Mouse (Mus musculus) limb, embryonic 10.5 days (tissue): ENCODE data around the gene Cd160. TPM values are rescaled to one million over a fixed set of nuclear protein-coding genes. Genes with fewer than 3 reads are reported as not detected.

ENCODE experiments used
- DNase-seq: peaks from one replicate; pipeline ENCODE4 v3.0.0-alpha.2; 2017; ENCODE audit warnings: low spot score
- H3K27ac ChIP-seq: fragments of 300-500 bp; sonication (generic); 2 replicates; pipeline ENCODE4 v1.5.1; 2016; ENCODE audit warnings: mild to moderate bottlenecking
- H3K27me3 ChIP-seq: fragments of 300-500 bp; sonication (generic); 2 replicates; pipeline ENCODE4 v1.6.1; 2016; ENCODE audit warnings: low read depth, mild to moderate bottlenecking; ENCODE audit not compliant: poor library complexity, severe bottlenecking
- H3K36me3 ChIP-seq: fragments of 300-500 bp; sonication (generic); 2 replicates; pipeline ENCODE4 v1.6.1; 2016; ENCODE audit warnings: mild to moderate bottlenecking, moderate library complexity
- H3K4me1 ChIP-seq: fragments of 300-500 bp; sonication (generic); 2 replicates; pipeline ENCODE4 v1.6.1; 2016
- H3K4me3 ChIP-seq: fragments of 300-500 bp; sonication (generic); 2 replicates; pipeline ENCODE4 v1.5.1; 2016; ENCODE audit warnings: mild to moderate bottlenecking, moderate library complexity
- H3K9me3 ChIP-seq: fragments of 300-500 bp; sonication (generic); replicated peaks from 2 replicates; pipeline ENCODE4 v1.6.1; 2016; ENCODE audit warnings: mild to moderate bottlenecking
- WGBS: fragments of 180-500 bp; shearing (Covaris S2); methylation state at CpG from one replicate; pipeline ENCODE4 v1.1.7; 2016; 5-methylcytosine and 5-hydroxymethylcytosine counted together
- polyA plus RNA-seq: library from polyadenylated mRNA; unstranded; fragments of >200 nt; fragmentation: Nextera tagmentation; extraction: Ambion mirVana; gene quantifications from 2 replicates; pipeline ENCODE4 v1.2.1, GENCODE M21; 2016

Gene Cd160
- polyA plus RNA-seq = 0.13 TPM in 1 of 2 replicates, not detected in the other

- Histone ChIP-seq H3K9me3 (no peaks in the 10 kb centered on the region), H3K4me1 (peaks cover 3% of the 10 kb centered on the region; the same call in 1 of the 2 replicates), H3K27me3 (0 out of 2 replicates have a peak, but pooled peaks cover 3% of the 10 kb centered on the region), H3K36me3 (no peaks in the 10 kb centered on the region), H3K27ac (no peak within 1 kb of the TSS), H3K4me3 (no peak within 1 kb of the TSS)
- 65% methylated on average over 1 of the region's 1 CpGs for WGBS
- no peak for DNase-seq
Measured at GRCm38 (mm10) chr3:96828984-96829383, at the start of gene Cd160, which contains the start of gene Pdzk1. Gene Cd160, minus strand, starts transcription at chr3:96829351. Gene Pdzk1, plus strand, starts transcription at chr3:96829284.

DNA sequence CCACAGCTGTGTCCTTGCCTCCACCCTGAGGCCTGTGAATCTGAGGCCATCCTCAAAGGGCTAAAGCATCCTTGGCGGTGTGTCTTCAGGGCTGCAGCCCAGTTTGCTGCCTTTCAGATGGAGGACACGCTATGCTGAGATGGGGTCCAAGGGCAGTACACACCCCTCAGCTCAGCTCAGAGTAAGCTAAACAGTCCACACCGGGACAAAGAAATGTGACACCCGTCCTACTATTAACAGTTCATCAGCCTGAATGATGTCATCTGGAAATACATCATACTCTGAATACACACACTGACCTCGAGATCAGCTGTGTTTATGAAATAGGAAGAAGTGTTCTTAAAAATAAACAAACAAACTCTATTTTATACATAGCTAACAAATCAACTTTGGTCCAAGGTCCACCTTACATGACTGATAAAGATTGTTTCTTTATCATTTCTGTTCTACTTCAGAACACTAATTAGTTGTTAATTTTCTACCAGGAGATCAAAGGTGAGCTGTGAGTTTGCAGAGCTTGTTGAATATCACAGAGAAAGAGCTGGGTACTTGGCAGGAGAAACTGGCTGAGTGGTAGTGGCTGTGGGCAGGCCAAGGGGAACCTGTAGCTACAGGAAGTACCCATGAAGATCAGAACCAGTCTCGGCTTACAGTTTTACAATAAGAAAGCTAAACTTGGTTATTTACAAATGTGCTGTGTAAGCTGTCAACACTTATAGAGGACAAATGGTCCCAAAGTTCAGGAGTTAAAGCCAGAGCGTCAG lies 45.8 kb upstream of the Cd160 start:
- Histone ChIP-seq H3K36me3 (peaks cover 76% of the 10 kb centered on the region), H3K27ac (no peak overlapping the region), H3K4me3 (no peak overlapping the region), H3K4me1 (no peaks in the 10 kb centered on the region), H3K9me3 (no peaks in the 10 kb centered on the region), H3K27me3 (no peaks in the 10 kb centered on the region)
- WGBS = 84% methylated on average over 7 of the region's 7 CpGs
- DNase-seq = no peak

DNA sequence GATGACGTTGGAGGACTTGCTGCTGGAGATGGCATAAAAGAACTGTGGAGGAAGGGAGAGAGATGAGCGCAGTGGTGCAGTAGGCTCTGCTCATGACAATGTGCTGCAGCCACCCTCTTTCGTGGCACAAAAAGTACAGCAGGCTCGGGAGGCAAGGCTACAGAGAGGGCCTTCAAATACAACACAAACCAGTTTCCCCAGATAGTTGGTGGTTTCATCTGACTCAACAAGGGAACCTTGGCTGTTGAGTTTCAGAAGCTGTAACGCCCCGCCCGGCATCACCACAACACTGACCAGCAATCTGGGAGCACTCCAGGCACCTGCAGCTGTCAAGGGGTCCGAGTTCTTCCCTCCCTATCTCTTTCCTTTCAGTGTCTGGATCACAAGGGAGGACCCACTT lies 43.4 kb upstream of the Cd160 start:
- no peak overlapping the region for H3K27ac ChIP-seq
- H3K4me1 ChIP-seq = no peaks in the 10 kb centered on the region
- no peaks in the 10 kb centered on the region for H3K9me3 ChIP-seq
- WGBS = 93% methylated on average over 8 of the region's 8 CpGs
- DNase-seq = no peak
- no peaks in the 10 kb centered on the region for H3K27me3 ChIP-seq
- no peak overlapping the region for H3K4me3 ChIP-seq
- H3K36me3 ChIP-seq = peaks cover 84% of the 10 kb centered on the region

DNA sequence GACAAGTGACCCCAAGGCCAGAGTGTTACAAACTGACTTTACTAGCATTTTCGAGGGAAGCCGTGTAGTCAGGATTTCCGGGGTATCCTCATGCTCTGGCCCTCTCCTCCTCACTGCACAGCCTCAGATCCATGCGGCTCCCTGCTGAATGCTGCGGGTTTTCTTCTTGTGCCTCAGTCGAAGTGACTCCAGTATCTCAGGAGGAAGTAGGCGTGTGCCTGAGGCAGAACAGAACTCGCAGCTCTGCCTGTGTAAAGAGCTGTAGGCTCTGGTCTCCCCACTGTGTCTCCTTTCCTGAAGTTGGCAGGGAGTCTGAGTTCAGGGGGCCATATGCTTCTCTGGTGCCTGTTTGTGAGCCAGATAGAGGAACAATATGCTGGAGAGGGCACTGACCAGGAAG lies 41.9 kb upstream of the Cd160 start:
- H3K4me3 ChIP-seq = no peak overlapping the region
- peaks cover 82% of the 10 kb centered on the region for H3K36me3 ChIP-seq
- H3K9me3 ChIP-seq = no peaks in the 10 kb centered on the region
- no peak overlapping the region for H3K27ac ChIP-seq
- WGBS = 90% methylated on average over 8 of the region's 8 CpGs
- no peaks in the 10 kb centered on the region for H3K27me3 ChIP-seq
- H3K4me1 ChIP-seq = no peaks in the 10 kb centered on the region
- DNase-seq = no peak

- H3K27ac ChIP-seq = no peak overlapping the region
- H3K4me1 ChIP-seq = no peaks in the 10 kb centered on the region
- H3K27me3 ChIP-seq = no peaks in the 10 kb centered on the region
- no peak for DNase-seq
- WGBS = 96% methylated on average over 2 of the region's 2 CpGs
- no peak overlapping the region for H3K4me3 ChIP-seq
- no peaks in the 10 kb centered on the region for H3K9me3 ChIP-seq
- H3K36me3 ChIP-seq = peaks cover 74% of the 10 kb centered on the region
Measured at GRCm38 (mm10) chr3:96870270-96870669, 41.1 kb upstream of the Cd160 start.

GRCm38 (mm10) chr3:96869091-96869490 lies 39.9 kb upstream of the Cd160 start:
- WGBS = 90% methylated on average over 7 of the region's 7 CpGs
- H3K4me3 ChIP-seq = no peak overlapping the region
- peaks cover 64% of the 10 kb centered on the region for H3K36me3 ChIP-seq
- no peak overlapping the region for H3K27ac ChIP-seq
- H3K27me3 ChIP-seq = no peaks in the 10 kb centered on the region
- H3K9me3 ChIP-seq = no peaks in the 10 kb centered on the region
- H3K4me1 ChIP-seq = no peaks in the 10 kb centered on the region
- DNase-seq = no peak

DNA sequence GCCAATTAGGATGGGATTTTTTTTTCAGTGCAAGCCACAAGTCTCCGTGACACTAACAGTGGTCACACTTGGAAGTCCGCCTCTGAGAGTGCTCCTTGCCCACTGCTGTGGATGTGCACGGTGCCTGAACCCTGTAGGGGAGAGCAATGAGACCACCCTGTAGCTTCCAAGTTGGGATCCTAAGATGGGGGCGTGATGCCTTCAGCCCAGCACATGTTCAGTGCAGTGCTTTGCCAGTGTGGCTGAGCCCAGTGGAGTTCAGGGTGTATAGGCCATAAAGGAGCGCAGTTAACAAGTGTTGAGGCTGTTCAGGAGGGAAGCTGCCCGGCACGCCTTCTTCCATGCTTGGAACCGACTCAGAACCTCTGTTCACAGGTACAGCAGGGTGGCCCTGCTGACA lies 39.4 kb upstream of the Cd160 start:
- 95% methylated on average over 8 of the region's 8 CpGs for WGBS
- H3K27ac ChIP-seq = no peak overlapping the region
- H3K27me3 ChIP-seq = no peaks in the 10 kb centered on the region
- no peak overlapping the region for H3K4me3 ChIP-seq
- no peaks in the 10 kb centered on the region for H3K4me1 ChIP-seq
- no peak for DNase-seq
- peaks cover 59% of the 10 kb centered on the region for H3K36me3 ChIP-seq
- H3K9me3 ChIP-seq = no peaks in the 10 kb centered on the region

DNA sequence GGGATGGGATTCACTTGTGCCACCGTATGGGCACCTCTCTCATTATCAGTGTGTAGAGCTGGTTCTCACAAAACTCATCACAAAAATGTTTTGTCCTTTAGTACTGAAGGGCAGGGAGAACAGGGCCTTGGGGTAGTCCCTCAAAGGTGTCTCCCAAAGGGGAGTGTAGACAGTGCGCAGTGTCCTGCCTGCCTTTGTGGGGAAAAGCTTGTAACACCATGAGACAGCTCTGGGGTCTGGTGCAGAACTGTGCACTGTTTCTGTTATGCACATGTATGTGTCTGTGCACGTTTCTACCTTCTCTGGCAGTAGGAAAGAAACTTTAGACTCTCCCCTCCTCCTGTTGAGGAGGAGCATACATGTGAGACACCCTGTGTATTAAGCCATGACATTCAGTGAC lies 38.7 kb upstream of the Cd160 start:
- no peak for DNase-seq
- WGBS = 92% methylated on average over 3 of the region's 3 CpGs
- Histone ChIP-seq H3K27ac (no peak overlapping the region), H3K9me3 (no peaks in the 10 kb centered on the region), H3K27me3 (no peaks in the 10 kb centered on the region), H3K36me3 (peaks cover 52% of the 10 kb centered on the region), H3K4me1 (no peaks in the 10 kb centered on the region), H3K4me3 (no peak overlapping the region)

DNA sequence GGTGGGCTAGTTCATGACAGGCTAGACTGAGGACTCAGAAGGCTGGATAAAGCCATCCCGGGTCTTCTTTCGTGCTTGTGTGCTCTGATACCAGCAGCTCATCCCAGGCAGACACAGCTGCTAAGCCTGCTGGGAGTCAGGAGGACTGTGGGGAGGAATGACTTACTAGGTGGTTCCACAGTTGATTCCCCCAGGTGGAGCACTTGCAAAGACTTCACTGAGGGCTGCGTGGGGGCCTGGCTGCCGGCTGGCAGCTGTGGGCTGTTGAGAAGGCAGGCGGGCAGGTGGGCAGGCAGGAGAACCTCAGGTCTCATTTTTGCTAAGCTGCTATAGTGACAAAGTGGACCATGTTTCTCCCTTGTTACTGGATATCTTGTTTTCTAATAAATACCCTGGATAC lies 31.3 kb upstream of the Cd160 start:
- no peak for DNase-seq
- no peak overlapping the region for H3K27ac ChIP-seq
- H3K9me3 ChIP-seq = no peaks in the 10 kb centered on the region
- no peaks in the 10 kb centered on the region for H3K36me3 ChIP-seq
- H3K4me3 ChIP-seq = no peak overlapping the region
- H3K27me3 ChIP-seq = no peaks in the 10 kb centered on the region
- 94% methylated on average over 5 of the region's 5 CpGs for WGBS
- no peaks in the 10 kb centered on the region for H3K4me1 ChIP-seq

GRCm38 (mm10) chr3:96855833-96856232 lies 26.7 kb upstream of the Cd160 start:
- H3K4me3 ChIP-seq = no peak overlapping the region
- DNase-seq = no peak

DNA sequence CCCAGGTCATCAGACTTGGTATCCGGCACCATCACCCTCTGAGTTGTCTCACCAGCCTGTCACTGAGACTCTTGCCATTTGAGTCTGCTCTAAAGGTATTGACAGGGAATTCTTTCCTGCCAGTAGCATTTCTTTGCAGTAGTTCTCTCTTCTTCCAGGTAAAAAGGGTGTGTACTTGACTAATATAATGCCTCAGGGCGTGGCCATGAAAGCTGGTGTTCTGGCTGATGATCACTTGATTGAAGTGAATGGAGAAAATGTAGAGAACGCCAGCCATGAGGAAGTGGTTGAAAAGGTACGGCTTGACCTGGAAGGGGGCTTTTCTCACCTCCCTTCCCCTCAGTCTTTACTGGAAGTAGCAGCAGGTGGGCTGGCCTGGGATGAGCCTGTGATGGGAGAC lies 25.2 kb upstream of the Cd160 start:
- no peak overlapping the region for H3K4me3 ChIP-seq
- whole genome bisulfite sequencing = 87% methylated on average over 4 of the region's 4 CpGs
- DNase-seq = no peak
- no peaks in the 10 kb centered on the region for H3K36me3 ChIP-seq
- no peak overlapping the region for H3K27ac ChIP-seq
- no peaks in the 10 kb centered on the region for H3K4me1 ChIP-seq
- H3K9me3 ChIP-seq = no peaks in the 10 kb centered on the region
- H3K27me3 ChIP-seq = no peaks in the 10 kb centered on the region

More at GRCm38 (mm10) chr3:96855833-96856232, 26.7 kb upstream of the Cd160 start:
- WGBS = 79% methylated on average over 3 of the region's 3 CpGs
- no peaks in the 10 kb centered on the region for H3K9me3 ChIP-seq
- no peaks in the 10 kb centered on the region for H3K36me3 ChIP-seq
- no peak overlapping the region for H3K27ac ChIP-seq
- no peaks in the 10 kb centered on the region for H3K4me1 ChIP-seq
- no peaks in the 10 kb centered on the region for H3K27me3 ChIP-seq

DNA sequence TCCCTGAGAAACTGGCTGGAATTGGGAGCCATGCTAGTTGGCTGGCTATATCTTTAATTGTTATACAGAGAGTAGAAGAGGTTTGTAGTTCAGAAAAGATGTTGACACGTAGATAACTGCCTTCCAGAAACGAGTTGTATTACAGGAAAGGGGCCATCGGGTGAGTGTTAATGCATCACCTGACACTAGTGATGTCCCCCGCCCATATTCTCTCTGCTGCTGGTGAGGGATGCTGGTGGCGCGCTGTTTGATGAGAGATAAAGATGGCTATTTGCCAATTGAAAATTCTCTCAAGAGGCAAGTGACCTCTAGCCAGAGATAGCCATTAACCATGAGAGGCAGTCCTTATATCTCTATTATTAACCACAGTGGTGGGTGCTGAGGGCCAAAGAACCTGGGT lies 23.4 kb upstream of the Cd160 start:
- H3K27ac ChIP-seq = no peak overlapping the region
- no peaks in the 10 kb centered on the region for H3K27me3 ChIP-seq
- H3K36me3 ChIP-seq = no peaks in the 10 kb centered on the region
- H3K9me3 ChIP-seq = no peaks in the 10 kb centered on the region
- peaks cover 6% of the 10 kb centered on the region for H3K4me1 ChIP-seq
- DNase-seq = no peak
- H3K4me3 ChIP-seq = no peak overlapping the region
- 79% methylated on average over 6 of the region's 6 CpGs for WGBS

- H3K27me3 ChIP-seq = no peaks in the 10 kb centered on the region
- no peak overlapping the region for H3K27ac ChIP-seq
- H3K9me3 ChIP-seq = no peaks in the 10 kb centered on the region
- WGBS = 93% methylated on average over 2 of the region's 2 CpGs
- no peak for DNase-seq
- no peak overlapping the region for H3K4me3 ChIP-seq
- H3K36me3 ChIP-seq = no peaks in the 10 kb centered on the region
- H3K4me1 ChIP-seq = peaks cover 17% of the 10 kb centered on the region
Measured at GRCm38 (mm10) chr3:96849168-96849727, 20.1 kb upstream of the Cd160 start.
